Mouse (Mus musculus) stomach, embryonic 14.5 days (tissue): ENCODE results near the gene Gm26661. TPM values are rescaled to one million over a fixed set of nuclear protein-coding genes. Genes with fewer than 3 reads are reported as not detected.

Source experiments
- ATAC-seq: fragments of 200-750 bp; cut with Nextera tagmentation; 2 replicates; pipeline ENCODE4 v1.8.0; 2017; ENCODE audit warnings: low read depth, moderate TSS enrichment; ENCODE audit not compliant: insufficient number of reproducible peaks, insufficient read depth, low FRiP score
- H3K27ac ChIP-seq: fragments of 300-500 bp; sonication (generic); 2 replicates; pipeline ENCODE4 v1.5.1; 2014; ENCODE audit warnings: mild to moderate bottlenecking, low read length, moderate library complexity, mixed read lengths
- H3K27me3 ChIP-seq: fragments of 300-500 bp; sonication (generic); 2 replicates; pipeline ENCODE4 v1.6.1; 2014; ENCODE audit warnings: low read length, control low read depth, mixed read lengths; ENCODE audit not compliant: control insufficient read depth, insufficient read depth
- H3K36me3 ChIP-seq: fragments of 300-500 bp; sonication (generic); 2 replicates; pipeline ENCODE4 v1.6.1; 2014; ENCODE audit warnings: mild to moderate bottlenecking, control low read depth, low read length, moderate library complexity, mixed read lengths; ENCODE audit not compliant: control insufficient read depth, insufficient read depth
- H3K4me1 ChIP-seq: fragments of 300-500 bp; sonication (generic); 2 replicates; pipeline ENCODE4 v1.6.1; 2014; ENCODE audit warnings: low read length, control low read depth, mixed read lengths; ENCODE audit not compliant: control insufficient read depth, insufficient read depth
- H3K4me2 ChIP-seq: fragments of 300-500 bp; sonication (generic); replicated peaks from 2 replicates; pipeline ENCODE4 v1.6.1; 2014; ENCODE audit warnings: low read depth, low read length, control low read depth
- H3K4me3 ChIP-seq: fragments of 300-500 bp; sonication (generic); 2 replicates; pipeline ENCODE4 v1.5.1; 2014; ENCODE audit warnings: low read depth, low read length, control low read depth
- H3K9ac ChIP-seq: fragments of 300-500 bp; sonication (generic); replicated peaks from 2 replicates; pipeline ENCODE4 v1.6.1; 2014; ENCODE audit warnings: low read depth, mild to moderate bottlenecking, control low read depth, low read length, moderate library complexity, mixed read lengths
- H3K9me3 ChIP-seq: fragments of 300-500 bp; sonication (generic); 2 replicates; pipeline ENCODE4 v1.6.1; 2016; ENCODE audit warnings: low read depth, low read length, control low read depth; ENCODE audit not compliant: control insufficient read depth
- WGBS: fragments of 180-500 bp; shearing (Covaris S2); extraction: QIAGEN DNeasy Blood & Tissue Kit; methylation state at CpG from one replicate; pipeline ENCODE4 v1.1.7; 2014; 5-methylcytosine and 5-hydroxymethylcytosine counted together
- polyA plus RNA-seq: library from polyadenylated mRNA; unstranded; fragments of >200 nt; fragmentation: Nextera tagmentation; extraction: Ambion mirVana; gene quantifications from 2 replicates; pipeline ENCODE4 v1.2.1, GENCODE M21; 2014

Gene Gm26661
- polyA plus RNA-seq, 1 experiment from 2014 or later = not detected

DNA sequence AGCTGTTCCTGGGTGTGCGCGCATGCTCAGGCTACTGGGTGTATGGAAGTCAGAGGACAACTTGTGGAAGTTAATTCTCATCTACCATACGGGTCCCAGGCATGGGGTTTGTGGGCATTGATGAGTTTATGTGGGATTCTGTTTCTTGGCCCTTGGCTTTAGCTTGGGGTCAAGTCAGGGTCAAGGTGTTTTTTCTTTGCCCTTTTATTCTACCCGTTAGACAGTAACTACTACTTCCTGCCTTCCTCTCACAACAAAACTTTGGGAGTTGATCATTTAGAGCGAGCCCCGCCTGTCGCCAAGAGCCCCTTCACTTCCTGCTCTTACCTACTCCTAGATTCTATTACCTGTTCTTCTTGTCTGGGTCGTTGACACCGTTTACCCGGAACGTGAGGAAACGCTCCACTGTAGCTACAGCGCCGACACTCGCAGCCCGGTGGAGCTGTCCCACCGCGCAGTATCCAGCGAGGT, 291 bp upstream of the Gm26661 start:
- no peak for ATAC-seq

DNA sequence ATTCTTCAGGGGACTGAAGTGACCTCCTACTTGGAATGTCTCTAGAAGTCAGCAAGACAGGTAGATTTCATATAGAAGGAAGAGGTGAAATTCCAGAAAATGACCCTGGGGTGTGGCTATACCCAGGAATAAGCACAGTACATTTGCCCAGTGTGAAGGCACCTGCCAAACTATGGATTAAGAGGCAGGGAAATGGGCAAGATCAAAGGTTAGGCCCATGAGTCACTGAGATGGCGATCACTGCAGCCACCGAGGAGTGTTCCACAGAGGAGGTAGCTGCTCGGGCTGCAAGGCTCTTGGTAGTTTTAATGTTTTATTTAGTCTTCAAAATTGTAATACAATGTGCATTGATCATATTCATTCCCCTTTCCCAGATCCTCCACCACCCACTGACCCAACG, 4.6 kb downstream of the Gm26661 start:
- peaks cover 4% of the 10 kb centered on the region; the same call in 1 of the 2 replicates for H3K4me1 ChIP-seq
- H3K4me3 ChIP-seq = no peak overlapping the region
- peaks cover 5% of the 10 kb centered on the region; the same call in 1 of the 2 replicates for H3K9me3 ChIP-seq
- WGBS = 75% methylated on average over 4 of the region's 4 CpGs
- H3K4me2 ChIP-seq = no peak overlapping the region
- H3K36me3 ChIP-seq = no peaks in the 10 kb centered on the region
- no peak overlapping the region for H3K9ac ChIP-seq
- no peaks in the 10 kb centered on the region for H3K27me3 ChIP-seq
- ATAC-seq = no peak
- H3K27ac ChIP-seq = no peak overlapping the region

More for the DNA sequence above, 291 bp upstream of the Gm26661 start:
- peak overlapping the region; percentile 52 for H3K4me2 ChIP-seq
- no peak overlapping the region for H3K27ac ChIP-seq
- H3K9ac ChIP-seq = no peak overlapping the region
- 13% methylated on average over 19 of the region's 19 CpGs for WGBS
- no peaks in the 10 kb centered on the region for H3K9me3 ChIP-seq
- H3K27me3 ChIP-seq = no peaks in the 10 kb centered on the region
- H3K36me3 ChIP-seq = no peaks in the 10 kb centered on the region
- peak overlapping the region; percentile 22 for H3K4me3 ChIP-seq
- peaks cover 4% of the 10 kb centered on the region; the same call in 1 of the 2 replicates for H3K4me1 ChIP-seq

GRCm38 (mm10) chr14:7800611-7801010, 9.2 kb downstream of the Gm26661 start:
- Histone ChIP-seq H3K36me3 (no peaks in the 10 kb centered on the region), H3K4me2 (no peak overlapping the region), H3K27me3 (no peaks in the 10 kb centered on the region), H3K9me3 (peaks cover 5% of the 10 kb centered on the region; the same call in 1 of the 2 replicates), H3K4me3 (no peak overlapping the region), H3K27ac (no peak overlapping the region), H3K4me1 (no peaks in the 10 kb centered on the region), H3K9ac (no peak overlapping the region)
- no peak for ATAC-seq

DNA sequence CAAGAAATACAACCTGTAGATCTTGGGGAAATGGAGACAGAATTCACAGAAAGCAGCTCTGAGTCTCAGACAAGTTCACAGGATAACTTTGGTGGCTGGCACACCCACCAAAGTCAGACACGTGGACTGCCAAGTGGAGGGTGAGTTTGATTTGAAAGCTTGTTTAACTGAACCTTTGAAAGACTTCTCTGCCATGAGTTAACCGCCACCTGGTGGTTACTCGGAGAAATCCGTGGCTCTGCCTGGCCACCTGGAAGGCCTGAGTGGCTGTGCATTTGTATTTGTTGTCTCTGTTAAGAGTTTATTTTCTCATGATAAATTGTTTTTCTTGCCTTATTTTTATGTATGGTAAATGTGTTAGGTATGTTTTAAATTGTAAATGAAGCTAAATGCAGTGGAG, 10.4 kb downstream of the Gm26661 start:
- H3K4me3 ChIP-seq = no peak overlapping the region
- no peaks in the 10 kb centered on the region for H3K36me3 ChIP-seq
- H3K27me3 ChIP-seq = no peaks in the 10 kb centered on the region
- H3K4me2 ChIP-seq = no peak overlapping the region
- H3K9me3 ChIP-seq = peaks cover 5% of the 10 kb centered on the region; the same call in 1 of the 2 replicates
- no peaks in the 10 kb centered on the region for H3K4me1 ChIP-seq
- no peak overlapping the region for H3K27ac ChIP-seq
- WGBS = 8% methylated on average over 4 of the region's 4 CpGs
- no peak for ATAC-seq
- no peak overlapping the region for H3K9ac ChIP-seq

DNA sequence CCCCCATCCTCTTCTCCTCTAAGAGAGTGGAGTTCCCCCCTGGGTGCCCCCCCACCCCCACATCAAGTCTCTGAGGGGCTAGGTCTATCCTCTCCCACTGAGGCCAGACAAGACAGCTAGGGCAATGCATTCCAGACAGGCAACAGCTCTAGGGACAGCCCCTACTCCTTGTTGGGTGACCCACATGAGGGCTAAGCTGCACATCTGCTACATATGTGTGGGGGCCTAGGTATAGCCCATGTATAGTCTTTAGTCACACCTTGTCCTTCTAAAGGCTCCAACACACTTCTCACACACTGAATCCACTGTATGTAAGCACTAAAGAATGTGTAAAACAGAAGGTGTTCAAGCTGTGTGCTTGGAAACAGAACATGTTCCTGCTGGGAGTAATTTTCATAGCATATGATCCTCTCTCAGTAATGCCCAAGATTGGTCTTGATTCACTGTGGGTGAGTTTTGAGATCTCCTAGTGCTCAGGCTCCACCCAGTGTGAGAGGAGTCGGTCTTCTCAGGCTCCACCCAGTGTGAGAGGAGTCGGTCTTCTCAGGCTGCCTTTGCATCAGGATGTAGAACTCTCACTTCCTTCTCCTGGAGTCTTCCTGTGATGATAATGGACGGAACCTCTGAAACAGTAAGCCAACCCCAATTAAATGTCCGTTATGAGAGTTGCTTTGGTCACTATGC, 12.6 kb downstream of the Gm26661 start:
- H3K4me2 ChIP-seq = no peak overlapping the region
- no peak for ATAC-seq

GRCm38 (mm10) chr14:7804558-7804905, 13.1 kb downstream of the Gm26661 start:
- 89% methylated on average over 2 of the region's 2 CpGs for WGBS
- no peak overlapping the region for H3K4me2 ChIP-seq
- H3K4me1 ChIP-seq = no peaks in the 10 kb centered on the region
- no peak overlapping the region for H3K9ac ChIP-seq
- ATAC-seq = no peak
- H3K27me3 ChIP-seq = no peaks in the 10 kb centered on the region
- H3K4me3 ChIP-seq = no peak overlapping the region
- H3K27ac ChIP-seq = no peak overlapping the region
- H3K9me3 ChIP-seq = peaks cover 5% of the 10 kb centered on the region; the same call in 1 of the 2 replicates
- no peaks in the 10 kb centered on the region for H3K36me3 ChIP-seq

More for the DNA sequence above, 12.6 kb downstream of the Gm26661 start:
- Histone ChIP-seq H3K9ac (no peak overlapping the region), H3K27me3 (no peaks in the 10 kb centered on the region), H3K4me3 (no peak overlapping the region), H3K9me3 (peaks cover 5% of the 10 kb centered on the region; the same call in 1 of the 2 replicates), H3K27ac (no peak overlapping the region), H3K4me1 (no peaks in the 10 kb centered on the region), H3K36me3 (no peaks in the 10 kb centered on the region)
- WGBS = 57% methylated on average over 4 of the region's 4 CpGs

DNA sequence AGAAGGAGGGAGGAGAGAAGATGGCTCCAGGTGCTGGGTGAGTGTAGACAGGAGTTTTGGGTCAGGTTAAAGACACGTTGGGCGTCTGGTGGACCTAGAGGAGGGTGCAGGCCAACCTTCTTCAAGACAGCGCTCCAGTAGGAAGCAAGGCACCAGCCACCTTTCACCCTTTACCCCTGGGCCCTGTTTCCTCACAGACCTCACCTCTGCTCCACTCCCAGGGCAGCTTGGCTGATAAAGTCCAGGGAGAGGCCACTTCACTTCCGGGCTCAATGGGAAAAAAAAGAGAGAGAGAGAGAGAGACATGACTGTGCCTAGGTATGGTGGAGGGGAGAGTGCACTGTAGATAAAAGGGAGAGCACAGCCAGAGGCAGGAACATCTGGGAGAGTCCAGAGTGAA, 16.3 kb downstream of the Gm26661 start:
- peak; percentile 21; the same call in 1 of the 2 replicates for ATAC-seq
- H3K27me3 ChIP-seq = no peaks in the 10 kb centered on the region
- no peaks in the 10 kb centered on the region for H3K36me3 ChIP-seq
- no peak overlapping the region for H3K4me3 ChIP-seq
- no peak overlapping the region for H3K27ac ChIP-seq
- no peaks in the 10 kb centered on the region for H3K4me1 ChIP-seq
- H3K9me3 ChIP-seq = no peaks in the 10 kb centered on the region; the same call in 1 of the 2 replicates
- no peak overlapping the region for H3K9ac ChIP-seq
- H3K4me2 ChIP-seq = no peak overlapping the region
- 55% methylated on average over 4 of the region's 4 CpGs for WGBS

DNA sequence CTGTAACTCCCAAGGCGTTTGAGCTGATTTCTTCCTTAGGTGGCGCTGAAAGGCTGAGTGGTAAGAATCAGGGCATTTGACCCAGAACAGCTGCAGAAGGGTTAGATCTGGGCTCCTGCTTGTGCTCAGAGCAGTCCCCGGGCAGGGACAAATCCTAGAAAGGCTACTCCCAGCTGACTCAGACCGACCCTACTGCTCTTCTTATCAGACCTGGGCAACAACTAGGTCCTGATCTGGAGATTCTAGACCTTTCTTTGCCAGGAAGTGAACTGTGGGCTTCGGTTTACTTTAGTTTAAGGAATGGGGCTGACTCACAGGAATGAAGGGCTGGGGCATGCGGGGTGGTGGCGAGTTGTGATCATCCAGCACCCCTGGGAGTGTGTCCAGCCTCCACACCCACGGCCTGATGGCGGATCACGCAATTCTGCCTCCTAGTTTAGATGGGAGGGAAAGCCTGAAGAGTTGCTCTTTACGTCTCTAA, 17.2 kb downstream of the Gm26661 start:
- Histone ChIP-seq H3K36me3 (no peaks in the 10 kb centered on the region), H3K4me3 (no peak overlapping the region), H3K9me3 (no peaks in the 10 kb centered on the region; the same call in 1 of the 2 replicates), H3K4me1 (no peaks in the 10 kb centered on the region), H3K9ac (no peak overlapping the region), H3K27ac (peak overlapping the region; percentile 33; the same call in 1 of the 2 replicates), H3K27me3 (no peaks in the 10 kb centered on the region), H3K4me2 (no peak overlapping the region)
- 66% methylated on average over 11 of the region's 11 CpGs for WGBS
- peak; percentile 12; the same call in 1 of the 2 replicates for ATAC-seq
